Mouse (Mus musculus) C2C12 (cell line): ENCODE data around the gene Tob2. TPM values are rescaled to one million over a fixed set of nuclear protein-coding genes. Genes with fewer than 3 reads are reported as not detected.

Experiments used
- H3K27me3 ChIP-seq: one replicate; pipeline ENCODE4 v1.6.1; 2011; ENCODE audit not compliant: control insufficient read depth, insufficient read depth, insufficient read length
- H3K36me3 ChIP-seq: one replicate; pipeline ENCODE4 v1.6.1; 2011; ENCODE audit not compliant: control insufficient read depth, insufficient read depth
- H3K4me3 ChIP-seq: one replicate; pipeline ENCODE4 v1.5.1; 2011; ENCODE audit warnings: mild to moderate bottlenecking, control low read depth; ENCODE audit not compliant: poor library complexity, insufficient read depth, severe bottlenecking
- H3K79me2 ChIP-seq: one replicate; pipeline ENCODE4 v1.6.1; 2011; ENCODE audit not compliant: control insufficient read depth, insufficient read depth
- H3K79me3 ChIP-seq: one replicate; pipeline ENCODE4 v1.6.1; 2011; ENCODE audit warnings: low read depth, control low read depth
- H3ac ChIP-seq: one replicate; pipeline ENCODE3; 2011; ENCODE audit warnings: low read depth; ENCODE audit not compliant: control insufficient read depth, insufficient read length
- CEBPB ChIP-seq: IDR thresholded peaks from one replicate; pipeline ENCODE4 v1.6.1; 2011; ENCODE audit warnings: low read depth, mild to moderate bottlenecking, control low read depth, moderate library complexity
- CTCF ChIP-seq: IDR thresholded peaks from one replicate; pipeline ENCODE4 v1.5.1; 2011; ENCODE audit not compliant: control insufficient read depth, insufficient read depth, insufficient read length
- FOSL1 ChIP-seq: IDR thresholded peaks from one replicate; pipeline ENCODE4 v1.8.0; 2011; ENCODE audit warnings: mild to moderate bottlenecking, low read length; ENCODE audit not compliant: poor library complexity, insufficient read depth, severe bottlenecking
- MAX ChIP-seq: IDR thresholded peaks from one replicate; pipeline ENCODE4 v1.6.1; 2011; ENCODE audit warnings: mild to moderate bottlenecking, control low read depth
- MYOD1 ChIP-seq: IDR thresholded peaks from one replicate; pipeline ENCODE4 v1.6.1; 2011; ENCODE audit warnings: low read depth; ENCODE audit not compliant: control insufficient read depth, insufficient read length
- MYOG ChIP-seq: IDR thresholded peaks from one replicate; pipeline ENCODE4 v1.6.1; 2011; ENCODE audit not compliant: control insufficient read depth, insufficient read length; ENCODE audit errors: extremely low read depth
- USF1 ChIP-seq: IDR thresholded peaks from one replicate; pipeline ENCODE4 v1.6.1; 2011; ENCODE audit warnings: low read depth, mild to moderate bottlenecking, control low read depth, moderate library complexity
- polyA plus RNA-seq: library from polyadenylated mRNA; unstranded; fragments of >200 nt; fragmentation: generic; extraction: Trizol; gene quantifications from one replicate; pipeline ENCODE4 v1.2.1, GENCODE M21; 2012; ENCODE audit warnings: missing spikeins

The Tob2 gene
- polyA plus RNA-seq, 1 experiment, result 37.5 TPM

GRCm38 (mm10) chr15:81869985-81870384 lies 11.4 kb upstream of the Tob2 start:
- peaks cover 66% of the 10 kb centered on the region for H3K79me3 ChIP-seq

GRCm38 (mm10) chr15:81864238-81864637 lies 5.6 kb upstream of the Tob2 start:
- Histone ChIP-seq H3K79me3 (peaks cover 17% of the 10 kb centered on the region), H3K79me2 (peaks cover 26% of the 10 kb centered on the region), H3ac (no peak overlapping the region), H3K27me3 (peaks cover 4% of the 10 kb centered on the region), H3K36me3 (peaks cover 56% of the 10 kb centered on the region), H3K4me3 (no peak overlapping the region)
- no peak for TF ChIP-seq MYOG
- no peak for TF ChIP-seq FOSL1
- TF ChIP-seq USF1, result no peak
- no peak for TF ChIP-seq CEBPB
- TF ChIP-seq CTCF, result no peak
- no peak for TF ChIP-seq MAX
- no peak for TF ChIP-seq MYOD1

More at GRCm38 (mm10) chr15:81869985-81870384, 11.4 kb upstream of the Tob2 start:
- Histone ChIP-seq H3K79me2 (peaks cover 80% of the 10 kb centered on the region), H3K27me3 (peaks cover 4% of the 10 kb centered on the region), H3K4me3 (no peak overlapping the region), H3K36me3 (peaks cover 60% of the 10 kb centered on the region), H3ac (no peak overlapping the region)
- no peak for TF ChIP-seq USF1
- no peak for TF ChIP-seq MAX
- TF ChIP-seq CTCF, result no peak
- no peak for TF ChIP-seq MYOD1
- TF ChIP-seq CEBPB, result no peak
- no peak for TF ChIP-seq FOSL1
- TF ChIP-seq MYOG, result no peak

GRCm38 (mm10) chr15:81860471-81861135 lies 2.0 kb upstream of the Tob2 start:
- no peak for TF ChIP-seq FOSL1
- Histone ChIP-seq H3K36me3 (peaks cover 19% of the 10 kb centered on the region), H3K27me3 (peaks cover 4% of the 10 kb centered on the region), H3K79me3 (peaks cover 21% of the 10 kb centered on the region), H3K79me2 (peaks cover 35% of the 10 kb centered on the region), H3K4me3 (no peak overlapping the region), H3ac (no peak overlapping the region)

GRCm38 (mm10) chr15:81859330-81860255 lies 997 bp upstream of the Tob2 start:
- peak; percentile 94 for TF ChIP-seq MAX
- TF ChIP-seq CEBPB, result no peak
- peak; percentile 79 for TF ChIP-seq USF1
- Histone ChIP-seq H3ac (peak overlapping the region; percentile 92), H3K79me2 (peaks cover 45% of the 10 kb centered on the region), H3K36me3 (peaks cover 14% of the 10 kb centered on the region), H3K79me3 (peaks cover 31% of the 10 kb centered on the region), H3K27me3 (no peaks in the 10 kb centered on the region), H3K4me3 (peak overlapping the region; percentile 96)

GRCm38 (mm10) chr15:81858138-81858516 lies 469 bp downstream of the Tob2 start:
- Histone ChIP-seq H3K27me3 (no peaks in the 10 kb centered on the region), H3K79me3 (peaks cover 41% of the 10 kb centered on the region), H3ac (peak overlapping the region; percentile 92), H3K79me2 (peaks cover 60% of the 10 kb centered on the region), H3K4me3 (peak overlapping the region; percentile 96), H3K36me3 (peaks cover 14% of the 10 kb centered on the region)
- TF ChIP-seq MAX (peak; percentile 72), USF1 (no peak)

- Histone ChIP-seq H3K36me3 (peaks cover 18% of the 10 kb centered on the region), H3K79me3 (peaks cover 45% of the 10 kb centered on the region), H3K27me3 (no peaks in the 10 kb centered on the region), H3K4me3 (peak overlapping the region; percentile 96), H3K79me2 (peaks cover 64% of the 10 kb centered on the region), H3ac (peak overlapping the region; percentile 79)
- TF ChIP-seq FOSL1, result no peak
- no peak for TF ChIP-seq CEBPB
- no peak for TF ChIP-seq CTCF
- TF ChIP-seq USF1, result no peak
- TF ChIP-seq MYOD1, result no peak
Measured at GRCm38 (mm10) chr15:81857724-81858116, 876 bp downstream of the Tob2 start.
